Mouse (Mus musculus): Measurements from ENCODE around the gene Bahd1. TPM values are rescaled to one million over a fixed set of nuclear protein-coding genes. Genes with fewer than 3 reads are reported as not detected.
A peak's percentile ranks its signal among the peaks of the same experiment; 100 is the strongest.

Bahd1 gene
- 1.2 and 2.3 TPM in 2 replicates for polyA plus RNA-seq (2014; fragmentation: Nextera tagmentation; extraction: Ambion mirVana)

DNA sequence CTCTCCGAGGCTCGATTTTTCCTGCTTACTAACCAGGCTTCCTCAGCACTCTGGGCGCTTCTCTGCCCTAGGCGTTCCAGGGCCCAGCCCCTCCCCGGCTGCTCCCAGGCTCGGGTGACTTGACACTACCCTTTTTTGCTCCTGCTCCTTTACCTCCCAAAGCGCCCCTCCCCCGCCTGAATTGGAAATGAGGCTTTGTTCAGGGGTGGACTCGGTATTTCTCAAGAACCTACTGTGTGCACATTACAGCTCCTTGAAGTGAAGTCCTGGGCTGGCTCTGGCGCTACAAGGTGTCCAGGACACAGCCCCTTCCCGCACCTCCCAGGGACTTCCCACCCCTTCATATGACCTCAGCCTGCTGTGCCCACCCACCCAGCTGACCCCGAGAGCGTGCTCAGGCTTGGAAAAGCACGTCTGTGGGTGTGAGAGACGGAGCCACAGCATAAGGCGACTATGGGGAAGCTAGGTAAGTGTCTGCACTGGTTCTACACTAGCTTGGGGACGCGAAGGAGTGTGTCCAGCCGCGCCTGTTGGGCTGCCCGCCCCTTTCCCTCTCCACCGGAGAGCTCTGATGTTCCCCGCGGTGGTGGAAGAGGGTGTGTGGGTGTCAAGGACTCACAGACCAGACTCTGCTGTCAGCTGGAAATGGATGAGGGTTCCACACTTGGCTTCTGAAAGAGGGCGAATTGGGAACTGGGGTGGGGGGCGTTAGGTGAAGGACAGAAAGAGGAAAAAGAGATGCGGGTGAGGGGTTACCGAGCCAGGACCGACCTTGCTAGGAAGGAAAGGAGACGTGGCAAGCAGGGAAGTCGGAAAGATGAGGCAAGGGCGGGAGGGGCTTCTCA, at the start of gene Bahd1:
TSS of gene Bahd1 (plus strand) at position 397 of the 845 bp plus-strand sequence.
- Histone ChIP-seq H3K9me3 (ENCODE audit: control insufficient read depth, low read length) (no peaks in the 10 kb centered on the region), H3K4me2 (replicated peaks; ENCODE audit: low read depth, low read length) (peak within 1 kb of the TSS; percentile 99), H3K4me1 (ENCODE audit: control insufficient read depth, insufficient read depth, low read length) (peaks cover 26% of the 10 kb centered on the region), H3K27ac (ENCODE audit: low read depth, low read length) (no peak within 1 kb of the TSS), H3K9ac (ENCODE audit: low read depth, low read length) (peak within 1 kb of the TSS; percentile 78; the same call in 1 of the 2 replicates), H3K4me3 (ENCODE audit: low read length) (peak within 1 kb of the TSS; percentile 64), H3K36me3 (ENCODE audit: control insufficient read depth, insufficient read depth, low read length) (no peaks in the 10 kb centered on the region), H3K27me3 (ENCODE audit: control insufficient read depth, insufficient read depth, low read length) (peaks cover 52% of the 10 kb centered on the region)
- ATAC-seq (ENCODE audit: low FRiP score, low TSS enrichment) = no peak
- 1% methylated on average over 32 of the region's 32 CpGs for WGBS

GRCm38 (mm10) chr2:118851756-118852155, 48.4 kb upstream of the Bahd1 start:
- Histone ChIP-seq H3K9ac (ENCODE audit: low read depth, low read length) (no peak overlapping the region), H3K27me3 (ENCODE audit: control insufficient read depth, insufficient read depth, low read length) (no peaks in the 10 kb centered on the region), H3K36me3 (ENCODE audit: control insufficient read depth, insufficient read depth, low read length) (no peaks in the 10 kb centered on the region), H3K4me2 (replicated peaks; ENCODE audit: low read depth, low read length) (no peak overlapping the region), H3K4me3 (ENCODE audit: low read length) (no peak overlapping the region), H3K9me3 (ENCODE audit: control insufficient read depth, low read length) (no peaks in the 10 kb centered on the region), H3K4me1 (ENCODE audit: control insufficient read depth, insufficient read depth, low read length) (0 out of 2 replicates have a peak, but pooled peaks cover 2% of the 10 kb centered on the region), H3K27ac (ENCODE audit: low read depth, low read length) (no peak overlapping the region)
- 5% methylated on average over 3 of the region's 3 CpGs for WGBS
- ATAC-seq (ENCODE audit: low FRiP score, low TSS enrichment) = no peak

- Histone ChIP-seq H3K27me3 (ENCODE audit: control insufficient read depth, insufficient read depth, low read length) (no peaks in the 10 kb centered on the region), H3K36me3 (ENCODE audit: control insufficient read depth, insufficient read depth, low read length) (no peaks in the 10 kb centered on the region), H3K4me1 (ENCODE audit: control insufficient read depth, insufficient read depth, low read length) (peaks cover 5% of the 10 kb centered on the region; the same call in 1 of the 2 replicates), H3K9me3 (ENCODE audit: control insufficient read depth, low read length) (no peaks in the 10 kb centered on the region), H3K4me3 (ENCODE audit: low read length) (peak within 1 kb of the TSS; percentile 54), H3K9ac (ENCODE audit: low read depth, low read length) (peak within 1 kb of the TSS; percentile 61), H3K27ac (ENCODE audit: low read depth, low read length) (no peak within 1 kb of the TSS), H3K4me2 (replicated peaks; ENCODE audit: low read depth, low read length) (peak within 1 kb of the TSS; percentile 74)
- peak; percentile 99 for ATAC-seq (ENCODE audit: low FRiP score, low TSS enrichment)
- under 1% methylated on average over 34 of the region's 34 CpGs for WGBS
Measured at GRCm38 (mm10) chr2:118861454-118862339, 38.5 kb upstream of the Bahd1 start, which contains the start of gene Ivd. Gene Ivd (plus strand): TSS chr2:118861954.

DNA sequence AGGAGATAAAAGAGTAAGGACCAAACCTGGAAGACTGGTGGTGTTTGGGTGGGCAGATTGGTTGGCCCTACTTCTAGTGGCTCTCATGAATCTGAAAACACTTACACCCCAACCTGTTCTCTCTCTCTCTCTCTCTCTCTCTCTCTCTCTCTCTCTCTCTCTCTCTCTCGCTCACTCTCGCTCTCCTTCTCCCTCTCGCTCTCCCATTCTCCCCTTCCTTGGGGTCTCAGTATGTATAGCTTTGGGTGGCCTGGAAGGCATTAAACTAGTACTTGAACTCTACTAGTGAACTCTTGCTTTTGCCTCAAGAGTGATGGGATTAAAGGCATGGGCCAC, 37.9 kb upstream of the Bahd1 start:
- Histone ChIP-seq H3K4me2 (replicated peaks; ENCODE audit: low read depth, low read length) (peak overlapping the region; percentile 74), H3K27me3 (ENCODE audit: control insufficient read depth, insufficient read depth, low read length) (no peaks in the 10 kb centered on the region), H3K36me3 (ENCODE audit: control insufficient read depth, insufficient read depth, low read length) (no peaks in the 10 kb centered on the region), H3K27ac (ENCODE audit: low read depth, low read length) (no peak overlapping the region), H3K9me3 (ENCODE audit: control insufficient read depth, low read length) (no peaks in the 10 kb centered on the region), H3K4me1 (ENCODE audit: control insufficient read depth, insufficient read depth, low read length) (peaks cover 5% of the 10 kb centered on the region; the same call in 1 of the 2 replicates), H3K4me3 (ENCODE audit: low read length) (peak overlapping the region; percentile 54), H3K9ac (ENCODE audit: low read depth, low read length) (peak overlapping the region; percentile 61)
- WGBS = 19% methylated on average over 3 of the region's 3 CpGs
- ATAC-seq (ENCODE audit: low FRiP score, low TSS enrichment) = no peak

DNA sequence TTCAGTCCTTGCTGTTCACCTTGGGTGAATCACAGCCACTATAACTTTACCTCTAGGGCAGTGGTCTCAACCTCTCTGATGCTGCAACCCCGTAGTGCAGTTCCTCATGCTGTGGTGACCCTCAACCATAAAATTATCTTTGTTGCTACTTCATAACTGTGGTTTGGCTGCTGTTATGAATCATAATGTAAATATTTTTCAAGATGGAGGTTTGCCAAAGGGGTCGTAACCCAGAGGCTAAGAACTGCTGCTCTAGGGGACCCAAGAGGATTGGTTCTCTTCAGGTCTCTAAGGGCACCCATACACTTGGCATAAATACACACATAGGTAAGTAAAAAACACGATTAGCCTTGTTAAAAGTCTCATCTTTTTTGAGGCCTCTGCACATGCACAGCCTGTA, 29.6 kb upstream of the Bahd1 start:
- ATAC-seq (ENCODE audit: low FRiP score, low TSS enrichment) = no peak
- Histone ChIP-seq H3K27ac (ENCODE audit: low read depth, low read length) (no peak overlapping the region), H3K9ac (ENCODE audit: low read depth, low read length) (no peak overlapping the region), H3K4me1 (ENCODE audit: control insufficient read depth, insufficient read depth, low read length) (no peaks in the 10 kb centered on the region), H3K4me3 (ENCODE audit: low read length) (no peak overlapping the region), H3K27me3 (ENCODE audit: control insufficient read depth, insufficient read depth, low read length) (no peaks in the 10 kb centered on the region), H3K9me3 (ENCODE audit: control insufficient read depth, low read length) (no peaks in the 10 kb centered on the region), H3K36me3 (ENCODE audit: control insufficient read depth, insufficient read depth, low read length) (peaks cover 38% of the 10 kb centered on the region), H3K4me2 (replicated peaks; ENCODE audit: low read depth, low read length) (no peak overlapping the region)
- WGBS = 94% methylated on average over 3 of the region's 3 CpGs

GRCm38 (mm10) chr2:118871032-118871431, 29.1 kb upstream of the Bahd1 start:
- WGBS = 95% methylated on average over 1 of the region's 1 CpGs

GRCm38 (mm10) chr2:118873018-118873417, 27.2 kb upstream of the Bahd1 start:
- Histone ChIP-seq H3K27ac (ENCODE audit: low read depth, low read length) (no peak overlapping the region), H3K27me3 (ENCODE audit: control insufficient read depth, insufficient read depth, low read length) (no peaks in the 10 kb centered on the region), H3K9ac (ENCODE audit: low read depth, low read length) (no peak overlapping the region), H3K36me3 (ENCODE audit: control insufficient read depth, insufficient read depth, low read length) (peaks cover 55% of the 10 kb centered on the region), H3K4me3 (ENCODE audit: low read length) (no peak overlapping the region), H3K4me2 (replicated peaks; ENCODE audit: low read depth, low read length) (no peak overlapping the region), H3K9me3 (ENCODE audit: control insufficient read depth, low read length) (no peaks in the 10 kb centered on the region), H3K4me1 (ENCODE audit: control insufficient read depth, insufficient read depth, low read length) (no peaks in the 10 kb centered on the region)
- WGBS = 91% methylated on average over 5 of the region's 5 CpGs
- no peak for ATAC-seq (ENCODE audit: low FRiP score, low TSS enrichment)

More at GRCm38 (mm10) chr2:118871032-118871431, 29.1 kb upstream of the Bahd1 start:
- Histone ChIP-seq H3K4me3 (ENCODE audit: low read length) (no peak overlapping the region), H3K9me3 (ENCODE audit: control insufficient read depth, low read length) (no peaks in the 10 kb centered on the region), H3K27ac (ENCODE audit: low read depth, low read length) (no peak overlapping the region), H3K27me3 (ENCODE audit: control insufficient read depth, insufficient read depth, low read length) (no peaks in the 10 kb centered on the region), H3K36me3 (ENCODE audit: control insufficient read depth, insufficient read depth, low read length) (peaks cover 39% of the 10 kb centered on the region), H3K4me1 (ENCODE audit: control insufficient read depth, insufficient read depth, low read length) (no peaks in the 10 kb centered on the region), H3K4me2 (replicated peaks; ENCODE audit: low read depth, low read length) (no peak overlapping the region), H3K9ac (ENCODE audit: low read depth, low read length) (no peak overlapping the region)
- ATAC-seq (ENCODE audit: low FRiP score, low TSS enrichment) = no peak

GRCm38 (mm10) chr2:118873890-118874430, 26.2 kb upstream of the Bahd1 start:
- Histone ChIP-seq H3K4me3 (ENCODE audit: low read length) (no peak overlapping the region), H3K4me1 (ENCODE audit: control insufficient read depth, insufficient read depth, low read length) (no peaks in the 10 kb centered on the region), H3K9me3 (ENCODE audit: control insufficient read depth, low read length) (no peaks in the 10 kb centered on the region), H3K27ac (ENCODE audit: low read depth, low read length) (no peak overlapping the region), H3K9ac (ENCODE audit: low read depth, low read length) (no peak overlapping the region), H3K27me3 (ENCODE audit: control insufficient read depth, insufficient read depth, low read length) (no peaks in the 10 kb centered on the region), H3K4me2 (replicated peaks; ENCODE audit: low read depth, low read length) (no peak overlapping the region), H3K36me3 (ENCODE audit: control insufficient read depth, insufficient read depth, low read length) (peaks cover 56% of the 10 kb centered on the region)
- ATAC-seq (ENCODE audit: low FRiP score, low TSS enrichment) = no peak
- 84% methylated on average over 6 of the region's 6 CpGs for WGBS

Data from kidney, embryonic 14.5 days (tissue).